Mouse (Mus musculus) frontal cortex, postnatal 14 days (tissue): ENCODE results near the gene 1700034J05Rik.

Experiments used
- DNase-seq, 2 experiments: peaks; one replicate each; pipeline ENCODE4 v3.0.0; 2022; ENCODE audit warnings: low spot score in 2 of 2

Gene 1700034J05Rik

GRCm38 (mm10) chr6:146954258-146954657 lies at the start of gene 1700034J05Rik:
Gene 1700034J05Rik, minus strand, starts transcription at chr6:146954422.
- no peak for DNase-seq

DNA sequence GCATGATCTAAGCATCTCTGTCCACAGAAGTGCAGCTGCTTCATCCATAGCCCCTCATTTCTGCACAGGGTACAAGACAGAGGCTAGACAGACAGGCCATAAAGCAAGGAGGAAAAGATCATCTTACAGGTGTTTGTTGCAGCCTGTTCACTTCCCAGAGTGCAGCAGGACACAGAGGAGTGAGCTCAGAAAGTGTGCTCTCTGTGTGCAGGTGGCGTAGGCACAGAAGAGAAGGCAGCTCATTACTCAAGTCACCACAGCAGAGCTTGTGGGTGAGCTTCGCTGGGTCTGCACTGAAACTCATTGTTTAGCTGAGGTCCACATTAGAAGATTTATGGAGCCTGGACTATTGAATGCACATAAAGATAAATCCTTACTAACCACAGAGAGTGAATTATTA lies 45.5 kb upstream of the 1700034J05Rik start:
- no peak for DNase-seq

- DNase-seq, result no peak
Measured at GRCm38 (mm10) chr6:146999302-146999701, 45.1 kb upstream of the 1700034J05Rik start.

DNA sequence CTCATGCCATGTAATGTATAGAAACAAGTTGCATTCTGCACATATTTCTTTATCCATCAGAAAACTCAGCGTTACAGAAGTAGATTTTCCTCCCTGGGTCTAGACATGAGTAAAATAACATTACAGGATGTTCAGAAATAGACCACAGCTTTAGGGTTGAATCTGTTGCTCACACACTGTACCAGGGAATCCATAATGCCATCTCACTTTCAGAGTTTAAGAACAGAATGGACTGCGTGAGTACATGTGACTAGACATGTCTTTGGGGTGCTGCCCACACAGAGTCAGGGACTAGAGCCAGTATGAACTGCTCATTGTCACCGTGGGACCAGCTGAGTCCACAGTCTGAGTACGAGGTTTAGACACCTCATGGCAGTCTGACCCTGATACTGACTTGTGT lies 44.5 kb upstream of the 1700034J05Rik start:
- DNase-seq, result no peak

GRCm38 (mm10) chr6:146997006-146997405 lies 42.8 kb upstream of the 1700034J05Rik start:
- DNase-seq, result no peak

DNA sequence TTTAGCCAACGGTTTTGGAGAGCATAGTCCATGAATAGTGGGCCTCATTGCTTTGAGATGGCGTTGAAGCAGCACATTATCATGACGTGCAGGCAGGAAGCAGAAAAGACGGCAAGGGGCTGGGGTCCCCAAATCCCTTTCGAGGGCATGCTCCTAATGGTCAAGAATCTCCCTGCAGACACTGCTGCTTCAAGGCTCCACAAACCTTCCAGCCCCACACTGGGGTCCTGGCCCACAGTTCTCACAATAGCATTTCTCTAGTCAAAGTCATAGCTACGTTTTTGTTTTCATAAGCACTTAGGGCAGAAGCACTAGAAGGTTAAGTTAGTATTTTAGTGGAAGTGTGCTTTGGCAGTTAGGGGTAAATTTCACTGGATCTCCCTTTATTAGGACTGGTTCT lies 41.7 kb upstream of the 1700034J05Rik start:
- DNase-seq, result no peak

- no peak for DNase-seq
Measured at GRCm38 (mm10) chr6:146995391-146995790, 41.2 kb upstream of the 1700034J05Rik start.

DNA sequence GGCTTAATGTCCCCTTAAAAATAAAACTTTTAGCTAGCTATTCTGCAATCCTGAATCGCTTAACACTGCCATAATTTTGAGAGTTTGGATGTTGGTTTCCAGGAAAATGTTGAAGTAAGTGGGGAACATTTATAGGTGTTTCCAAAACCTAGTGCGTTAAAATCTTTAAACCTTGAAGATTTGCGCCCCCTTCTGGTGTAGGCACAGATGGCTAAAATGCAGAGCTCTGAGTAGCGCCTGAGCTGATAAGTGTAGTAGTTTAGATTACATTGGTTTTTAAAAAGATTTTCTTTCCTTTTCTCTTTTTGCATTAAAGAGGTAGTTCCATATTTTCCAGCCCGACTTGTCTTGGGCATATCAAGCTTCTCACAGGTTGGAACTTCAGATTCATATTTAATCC lies 40.0 kb upstream of the 1700034J05Rik start:
- peak in 1 of 2 experiments; percentile 56 for DNase-seq

GRCm38 (mm10) chr6:146984569-146984968 lies 30.3 kb upstream of the 1700034J05Rik start:
- no peak for DNase-seq

DNA sequence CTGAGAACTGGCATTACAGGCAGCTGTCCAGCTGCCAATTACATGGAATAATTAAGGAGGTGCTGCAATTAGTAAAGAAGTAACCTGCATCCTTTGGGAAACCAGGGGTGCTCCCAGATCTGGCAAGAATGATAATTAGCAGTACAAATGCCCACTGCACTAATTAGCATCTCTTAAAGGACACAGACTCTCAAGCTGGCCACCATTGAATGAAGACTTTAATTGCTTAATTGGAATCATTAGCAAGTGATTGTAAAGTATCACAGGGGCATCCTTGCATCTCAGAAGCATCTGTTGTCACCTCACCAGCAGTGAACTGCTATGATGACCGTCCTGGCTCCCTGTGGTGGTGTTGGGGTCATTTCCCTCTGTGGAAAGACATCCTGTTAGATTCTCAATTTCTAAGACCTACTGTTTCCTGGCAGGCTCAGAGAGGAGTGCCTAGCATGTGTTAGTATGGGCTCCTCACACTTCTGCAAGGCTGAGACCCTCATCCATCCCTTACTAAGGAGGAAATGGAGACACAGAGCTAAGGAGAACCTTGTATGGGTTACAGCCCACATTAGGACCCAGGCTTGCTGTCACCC lies 27.1 kb upstream of the 1700034J05Rik start:
- DNase-seq, result no peak

DNA sequence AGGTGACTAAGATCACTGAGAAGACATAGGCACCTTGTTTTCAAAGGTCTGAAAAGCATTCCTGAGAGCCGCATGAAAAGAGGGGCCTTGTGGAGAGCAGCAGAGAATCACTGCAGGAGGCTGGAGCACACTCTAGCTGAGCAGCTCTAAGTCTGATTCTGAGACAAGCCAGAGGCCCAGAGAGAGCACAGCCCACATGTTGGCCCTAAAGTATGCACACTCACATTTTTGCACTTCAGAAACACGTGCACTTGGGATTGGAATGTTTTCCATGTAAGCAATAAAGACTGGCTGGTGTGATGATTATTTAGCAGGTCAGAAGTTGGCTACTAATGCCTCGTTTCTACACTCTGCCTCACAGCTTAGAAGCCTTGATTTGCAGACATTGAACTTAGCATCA lies 25.7 kb upstream of the 1700034J05Rik start:
- no peak for DNase-seq

- DNase-seq, result no peak
Measured at GRCm38 (mm10) chr6:146979115-146979744, 25.0 kb upstream of the 1700034J05Rik start.

DNA sequence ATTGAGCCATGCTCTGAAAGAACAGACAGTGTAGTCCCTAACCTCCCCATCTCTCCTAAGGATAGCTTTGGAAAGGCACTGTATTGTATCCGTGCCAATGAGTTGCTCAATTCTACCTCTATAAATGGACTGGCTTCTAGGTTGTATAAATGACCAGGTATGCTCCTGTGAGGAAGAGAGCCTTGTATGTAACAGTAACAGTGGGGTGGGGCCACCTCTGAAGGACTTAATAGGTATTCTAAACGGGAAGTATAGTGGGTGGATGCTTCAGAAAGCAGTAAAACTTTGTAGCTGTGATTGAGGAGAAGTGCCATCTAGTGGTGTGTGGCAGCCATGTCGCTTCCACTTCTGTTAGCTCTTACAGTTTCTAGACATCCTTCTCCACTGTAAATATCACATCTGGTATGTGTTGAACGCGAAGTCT lies 24.5 kb upstream of the 1700034J05Rik start:
- DNase-seq, result no peak

DNA sequence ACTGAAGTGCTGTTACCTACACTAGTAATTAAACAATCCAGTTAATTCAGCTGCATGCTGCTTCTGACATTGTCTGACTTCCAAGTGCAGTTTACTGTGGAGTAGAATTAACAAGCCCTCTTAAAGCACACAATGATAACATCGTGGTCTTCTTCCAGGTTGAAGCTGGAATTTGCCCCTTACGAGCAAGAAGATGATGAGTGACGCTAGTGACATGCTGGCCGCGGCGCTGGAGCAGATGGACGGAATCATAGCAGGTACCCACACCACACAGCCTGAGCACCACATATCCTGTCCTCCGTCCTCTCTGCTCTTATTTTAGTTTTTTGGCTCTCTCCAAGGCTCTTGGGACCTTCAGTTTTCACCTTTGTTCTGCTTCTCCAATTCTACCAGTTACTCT lies 22.2 kb upstream of the 1700034J05Rik start:
- no peak for DNase-seq

- no peak for DNase-seq
Measured at GRCm38 (mm10) chr6:146973830-146974229, 19.6 kb upstream of the 1700034J05Rik start.

GRCm38 (mm10) chr6:146973406-146973805 lies 19.2 kb upstream of the 1700034J05Rik start:
- DNase-seq, result no peak

DNA sequence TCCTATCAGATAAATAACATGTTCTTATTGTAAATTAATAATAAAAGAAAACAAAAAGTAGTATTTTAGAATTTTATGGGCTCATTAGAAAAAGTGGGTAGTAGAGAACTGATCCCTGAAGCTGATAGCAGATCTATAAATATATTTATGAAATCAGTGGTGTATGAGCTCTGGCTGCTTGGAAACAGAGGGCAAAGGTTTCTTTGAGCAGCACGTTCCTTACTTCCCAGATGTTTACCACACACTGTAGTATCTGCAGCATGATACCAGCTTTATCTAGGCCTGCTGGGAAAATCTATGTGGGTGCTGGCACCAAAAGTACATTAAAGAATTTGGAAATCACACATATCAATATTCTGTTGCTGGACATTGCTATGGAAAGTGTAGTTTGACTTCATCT lies 18.5 kb upstream of the 1700034J05Rik start:
- no peak for DNase-seq

- no peak for DNase-seq
Measured at GRCm38 (mm10) chr6:146972009-146972408, 17.8 kb upstream of the 1700034J05Rik start.

GRCm38 (mm10) chr6:146971366-146971765 lies 17.1 kb upstream of the 1700034J05Rik start:
- no peak for DNase-seq

DNA sequence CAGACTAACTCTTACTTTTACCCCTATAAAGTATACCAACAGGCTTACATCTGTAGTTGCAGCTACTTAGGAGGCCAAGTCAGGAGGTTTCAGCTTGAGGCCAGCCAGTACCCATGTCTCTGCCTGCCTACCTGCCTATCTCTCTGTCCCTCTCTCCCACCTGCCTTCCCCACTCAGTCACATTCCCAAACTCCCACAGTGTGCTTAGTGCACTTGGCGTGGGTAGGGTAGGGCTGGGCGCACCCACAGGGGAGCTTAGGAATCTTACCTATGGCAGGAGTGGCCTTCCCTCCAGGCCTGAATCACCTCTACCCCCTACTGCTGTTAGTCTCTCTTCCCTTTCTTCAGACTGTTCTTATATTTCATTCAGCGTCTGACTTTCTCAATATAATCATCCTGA lies 16.6 kb upstream of the 1700034J05Rik start:
- DNase-seq, result no peak

GRCm38 (mm10) chr6:146967836-146968235 lies 13.6 kb upstream of the 1700034J05Rik start:
- no peak for DNase-seq

- DNase-seq, result no peak
Measured at GRCm38 (mm10) chr6:146966446-146967019, 12.3 kb upstream of the 1700034J05Rik start.

DNA sequence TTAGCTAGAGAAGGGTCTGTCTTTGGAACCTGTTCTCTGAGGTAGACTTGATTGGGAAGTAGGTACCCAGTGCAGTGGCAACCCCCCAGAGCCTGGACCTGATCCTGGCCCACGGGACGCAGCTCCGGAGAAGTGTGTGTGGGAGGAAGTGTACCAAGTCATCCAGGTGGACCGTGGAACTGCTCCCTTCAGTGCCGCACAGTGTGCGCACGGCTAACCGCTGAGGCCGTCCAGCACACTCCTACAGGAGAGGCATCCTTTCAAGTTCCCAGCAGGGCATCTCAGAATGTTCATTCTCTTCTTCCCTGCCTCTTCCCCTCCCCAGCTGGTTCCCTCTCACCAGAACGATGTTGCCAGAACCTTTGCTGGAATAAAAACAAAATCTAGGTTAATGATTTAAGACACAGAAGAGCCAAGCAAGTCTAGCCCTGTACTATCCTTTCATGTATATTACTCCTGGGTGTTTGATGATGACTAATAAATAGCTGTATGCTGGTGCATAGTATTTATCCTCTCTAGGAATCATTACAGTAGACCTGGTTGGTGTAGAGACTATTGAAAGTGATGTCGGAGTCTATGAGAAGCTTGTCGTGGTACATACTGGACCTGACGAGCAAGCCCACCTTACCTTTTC lies 11.0 kb upstream of the 1700034J05Rik start:
- DNase-seq, result no peak
